Mouse (Mus musculus): ENCODE data around the gene Klhl36. TPM values are rescaled to one million over a fixed set of nuclear protein-coding genes. Genes with fewer than 3 reads are reported as not detected.

Gene Klhl36
- total and polyA plus RNA-seq, 2 experiments, result 5.2 to 11.3 TPM

DNA sequence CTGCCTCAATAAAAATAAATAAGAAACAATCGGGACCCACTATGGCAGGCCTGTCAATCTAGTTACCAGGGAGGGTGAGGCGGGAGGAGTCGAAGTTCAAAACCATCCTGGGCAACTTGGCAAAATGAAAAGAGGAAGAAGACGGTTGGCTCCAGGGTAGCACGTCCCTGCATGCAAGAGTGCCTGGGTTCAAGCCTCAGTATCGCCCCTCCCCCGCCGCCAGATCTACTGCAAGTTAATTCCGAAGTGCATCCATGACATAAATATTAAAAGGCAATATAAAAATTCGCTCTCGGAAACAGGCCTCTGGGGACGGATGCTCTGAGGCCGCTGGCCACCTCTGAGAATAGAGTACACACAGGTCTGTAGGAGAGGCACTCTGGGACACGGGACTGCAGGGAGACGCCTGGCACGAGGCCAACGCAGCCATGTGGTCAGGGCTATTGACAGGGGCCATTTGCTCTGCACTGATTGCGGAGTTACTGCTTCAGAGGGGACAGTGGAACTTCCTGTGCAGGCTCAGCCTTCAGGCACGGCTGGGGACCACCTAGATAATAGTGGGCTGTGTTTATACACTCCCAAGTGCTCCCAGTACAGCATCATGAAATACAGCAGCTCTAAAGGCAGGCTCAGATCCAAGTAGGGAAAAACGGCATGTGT, 30.6 kb upstream of the Klhl36 start:
- Histone ChIP-seq H3K27me3 (ENCODE audit: control insufficient read depth, insufficient read depth, low read length) (no peaks in the 10 kb centered on the region), H3K9ac (ENCODE audit: low read depth, low read length) (no peak overlapping the region), H3K36me3 (ENCODE audit: control insufficient read depth, insufficient read depth, low read length) (no peaks in the 10 kb centered on the region), H3K4me1 (ENCODE audit: control insufficient read depth, insufficient read depth, low read length) (peaks cover 22% of the 10 kb centered on the region), H3K27ac (replicated peaks; ENCODE audit: insufficient read depth, low read depth, low read length) (no peak overlapping the region), H3K79me2 (ENCODE audit: control insufficient read depth, insufficient read depth, low read length) (no peaks in the 10 kb centered on the region; the same call in 1 of the 2 replicates), H3K4me3 (ENCODE audit: insufficient read depth, low read depth, low read length) (no peak overlapping the region)
- WGBS, result 25% methylated on average over 20 of the region's 20 CpGs
- TF ChIP-seq POLR2A (IDR thresholded peaks at IDR 0.05; ENCODE audit: extremely low read depth, insufficient read depth, low read length) (no peak), CTCF (IDR thresholded peaks at IDR 0.05; ENCODE audit: low read depth, low read length) (no peak)
- DNase-seq (ENCODE audit: extremely low read depth, low read depth, low spot score), result peak; percentile 47

DNA sequence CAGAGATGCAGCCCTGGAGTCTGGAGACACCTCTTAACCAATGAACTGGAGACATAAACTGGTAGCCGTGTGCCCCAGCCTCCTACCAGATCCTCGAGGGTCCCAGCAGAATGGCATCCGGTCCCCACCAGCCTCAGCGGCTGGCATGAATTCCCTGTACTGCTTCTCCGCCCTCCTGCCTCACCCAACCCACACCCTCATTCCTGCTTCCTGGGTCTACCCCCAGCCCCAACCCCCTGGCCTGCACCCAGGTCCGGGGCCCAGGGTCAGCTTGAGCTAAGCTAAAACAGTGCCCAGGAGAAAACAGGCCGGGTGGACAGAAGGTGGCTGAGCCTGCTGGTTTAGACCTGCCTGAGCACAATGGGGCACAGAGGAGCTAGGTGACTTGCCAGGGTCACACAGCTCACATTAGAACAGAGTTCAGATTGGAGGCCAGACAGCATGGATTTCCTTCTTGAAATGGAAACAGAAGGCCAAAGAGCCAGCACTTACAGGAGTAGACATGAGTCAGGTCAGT, 29.9 kb upstream of the Klhl36 start:
- Histone ChIP-seq H3K27ac (replicated peaks; ENCODE audit: insufficient read depth, low read depth, low read length) (no peak overlapping the region), H3K9ac (ENCODE audit: low read depth, low read length) (no peak overlapping the region), H3K4me3 (ENCODE audit: insufficient read depth, low read depth, low read length) (no peak overlapping the region), H3K36me3 (ENCODE audit: control insufficient read depth, insufficient read depth, low read length) (no peaks in the 10 kb centered on the region), H3K79me2 (ENCODE audit: control insufficient read depth, insufficient read depth, low read length) (no peaks in the 10 kb centered on the region; the same call in 1 of the 2 replicates), H3K4me1 (ENCODE audit: control insufficient read depth, insufficient read depth, low read length) (peaks cover 26% of the 10 kb centered on the region), H3K27me3 (ENCODE audit: control insufficient read depth, insufficient read depth, low read length) (no peaks in the 10 kb centered on the region)
- TF ChIP-seq CTCF (IDR thresholded peaks at IDR 0.05; ENCODE audit: low read depth, low read length), result no peak
- no peak for TF ChIP-seq POLR2A (IDR thresholded peaks at IDR 0.05; ENCODE audit: extremely low read depth, insufficient read depth, low read length)
- 64% methylated on average over 7 of the region's 7 CpGs for WGBS
- DNase-seq (ENCODE audit: extremely low read depth, low read depth, low spot score), result no peak

DNA sequence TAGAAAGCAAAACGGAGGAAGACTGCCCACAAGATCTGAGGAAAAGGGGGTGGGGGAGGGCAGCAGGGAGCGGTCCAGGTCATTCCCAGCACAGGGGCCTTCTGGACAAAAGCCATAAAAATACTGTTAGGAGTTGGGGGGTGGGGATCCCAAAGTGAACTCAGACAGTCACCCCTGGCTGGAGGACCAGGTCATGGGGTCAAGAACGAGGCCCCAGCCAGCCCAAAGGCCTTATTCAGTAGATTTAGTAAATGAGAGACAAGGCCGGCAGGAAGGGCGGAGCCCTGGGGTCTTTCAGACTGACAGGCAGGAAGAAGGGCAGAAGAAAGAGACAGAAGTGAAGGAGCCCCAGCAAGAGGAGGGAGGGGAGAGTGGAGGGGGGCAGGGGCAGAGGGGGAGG, 29.1 kb upstream of the Klhl36 start:
- no peaks in the 10 kb centered on the region; the same call in 1 of the 2 replicates for H3K79me2 ChIP-seq (ENCODE audit: control insufficient read depth, insufficient read depth, low read length)
- 84% methylated on average over 5 of the region's 5 CpGs for WGBS
- DNase-seq (ENCODE audit: extremely low read depth, low read depth, low spot score), result no peak
- H3K9ac ChIP-seq (ENCODE audit: low read depth, low read length), result no peak overlapping the region
- TF ChIP-seq POLR2A (IDR thresholded peaks at IDR 0.05; ENCODE audit: extremely low read depth, insufficient read depth, low read length) (no peak), CTCF (IDR thresholded peaks at IDR 0.05; ENCODE audit: low read depth, low read length) (no peak)
- no peaks in the 10 kb centered on the region for H3K27me3 ChIP-seq (ENCODE audit: control insufficient read depth, insufficient read depth, low read length)
- no peak overlapping the region for H3K4me3 ChIP-seq (ENCODE audit: insufficient read depth, low read depth, low read length)
- no peak overlapping the region for H3K27ac ChIP-seq (replicated peaks; ENCODE audit: insufficient read depth, low read depth, low read length)
- H3K36me3 ChIP-seq (ENCODE audit: control insufficient read depth, insufficient read depth, low read length), result no peaks in the 10 kb centered on the region
- peaks cover 21% of the 10 kb centered on the region for H3K4me1 ChIP-seq (ENCODE audit: control insufficient read depth, insufficient read depth, low read length)

DNA sequence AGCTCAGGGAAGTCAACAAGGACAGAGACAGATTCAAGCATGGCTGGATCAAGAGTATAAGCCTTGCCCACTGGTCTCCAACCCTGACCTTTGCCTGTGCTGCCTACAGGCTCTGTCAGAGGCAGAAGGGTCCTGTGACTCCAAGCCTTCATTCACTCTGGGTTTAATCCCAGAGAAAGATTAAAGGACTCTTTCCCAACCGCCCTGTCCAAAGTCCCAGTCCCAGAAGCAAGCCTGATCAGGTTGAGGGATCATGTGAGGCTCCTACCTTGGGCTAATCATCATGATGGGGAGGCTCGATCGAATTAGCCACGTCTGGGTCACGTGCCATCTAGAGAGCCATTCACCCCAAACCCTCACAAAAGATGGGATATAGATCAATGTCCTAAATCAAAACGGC, 27.4 kb upstream of the Klhl36 start:
- no peak overlapping the region for H3K4me3 ChIP-seq (ENCODE audit: insufficient read depth, low read depth, low read length)
- H3K27ac ChIP-seq (replicated peaks; ENCODE audit: insufficient read depth, low read depth, low read length), result no peak overlapping the region
- TF ChIP-seq POLR2A (IDR thresholded peaks at IDR 0.05; ENCODE audit: extremely low read depth, insufficient read depth, low read length) (no peak), CTCF (IDR thresholded peaks at IDR 0.05; ENCODE audit: low read depth, low read length) (no peak)
- H3K4me1 ChIP-seq (ENCODE audit: control insufficient read depth, insufficient read depth, low read length), result peaks cover 15% of the 10 kb centered on the region
- peak; percentile 73 for DNase-seq (ENCODE audit: extremely low read depth, low read depth, low spot score)
- 68% methylated on average over 6 of the region's 6 CpGs for WGBS
- H3K9ac ChIP-seq (ENCODE audit: low read depth, low read length), result no peak overlapping the region
- no peaks in the 10 kb centered on the region; the same call in 1 of the 2 replicates for H3K79me2 ChIP-seq (ENCODE audit: control insufficient read depth, insufficient read depth, low read length)
- H3K36me3 ChIP-seq (ENCODE audit: control insufficient read depth, insufficient read depth, low read length), result no peaks in the 10 kb centered on the region
- H3K27me3 ChIP-seq (ENCODE audit: control insufficient read depth, insufficient read depth, low read length), result no peaks in the 10 kb centered on the region

DNA sequence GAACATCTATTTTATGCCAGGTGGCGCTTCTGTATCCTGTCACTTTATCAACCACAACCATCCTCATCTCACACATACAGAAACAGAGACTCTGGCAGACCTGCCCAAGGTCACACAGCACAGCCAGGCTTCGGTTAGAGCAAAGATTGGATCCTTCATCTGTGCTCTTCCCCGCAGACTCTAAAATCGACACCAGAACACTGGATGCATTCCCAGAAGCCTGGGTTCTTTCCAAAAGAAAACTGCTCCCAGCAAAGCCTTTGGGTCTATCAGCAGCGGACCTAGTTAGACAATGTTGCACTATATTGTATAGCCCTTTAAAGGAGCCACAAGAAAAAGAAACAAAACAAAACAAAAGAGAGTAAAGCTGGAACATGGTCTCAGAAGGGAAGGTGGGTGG, 26.8 kb upstream of the Klhl36 start:
- Histone ChIP-seq H3K79me2 (ENCODE audit: control insufficient read depth, insufficient read depth, low read length) (no peaks in the 10 kb centered on the region; the same call in 1 of the 2 replicates), H3K27me3 (ENCODE audit: control insufficient read depth, insufficient read depth, low read length) (no peaks in the 10 kb centered on the region), H3K36me3 (ENCODE audit: control insufficient read depth, insufficient read depth, low read length) (no peaks in the 10 kb centered on the region), H3K27ac (replicated peaks; ENCODE audit: insufficient read depth, low read depth, low read length) (no peak overlapping the region), H3K4me1 (ENCODE audit: control insufficient read depth, insufficient read depth, low read length) (peaks cover 15% of the 10 kb centered on the region), H3K4me3 (ENCODE audit: insufficient read depth, low read depth, low read length) (no peak overlapping the region), H3K9ac (ENCODE audit: low read depth, low read length) (no peak overlapping the region)
- peak; percentile 46 for DNase-seq (ENCODE audit: extremely low read depth, low read depth, low spot score)
- no peak for TF ChIP-seq POLR2A (IDR thresholded peaks at IDR 0.05; ENCODE audit: extremely low read depth, insufficient read depth, low read length)
- TF ChIP-seq CTCF (IDR thresholded peaks at IDR 0.05; ENCODE audit: low read depth, low read length), result no peak
- WGBS, result 64% methylated on average over 5 of the region's 5 CpGs

DNA sequence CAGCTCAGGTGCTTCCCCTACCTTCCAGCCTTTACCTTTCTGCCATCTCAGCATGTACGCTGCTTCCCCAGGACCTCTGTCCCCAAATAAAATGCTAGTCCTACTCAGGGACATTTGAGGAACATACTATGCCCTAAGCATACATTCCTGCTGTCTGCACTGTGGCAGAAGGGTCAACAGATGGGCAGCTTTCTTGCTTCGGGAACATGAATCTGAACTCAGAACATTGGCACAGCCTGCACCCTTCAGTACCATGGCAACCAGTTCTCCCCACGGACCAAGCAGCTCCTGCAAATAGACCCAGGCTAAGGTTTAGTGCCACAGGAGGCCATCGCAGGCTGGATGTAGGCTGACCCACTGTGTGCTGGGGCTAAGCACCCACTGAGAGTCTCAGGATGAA, 25.2 kb upstream of the Klhl36 start:
- 82% methylated on average over 4 of the region's 4 CpGs for WGBS
- Histone ChIP-seq H3K4me3 (ENCODE audit: insufficient read depth, low read depth, low read length) (no peak overlapping the region), H3K27ac (replicated peaks; ENCODE audit: insufficient read depth, low read depth, low read length) (no peak overlapping the region), H3K27me3 (ENCODE audit: control insufficient read depth, insufficient read depth, low read length) (no peaks in the 10 kb centered on the region), H3K79me2 (ENCODE audit: control insufficient read depth, insufficient read depth, low read length) (no peaks in the 10 kb centered on the region; the same call in 1 of the 2 replicates), H3K36me3 (ENCODE audit: control insufficient read depth, insufficient read depth, low read length) (no peaks in the 10 kb centered on the region), H3K4me1 (ENCODE audit: control insufficient read depth, insufficient read depth, low read length) (peaks cover 12% of the 10 kb centered on the region), H3K9ac (ENCODE audit: low read depth, low read length) (no peak overlapping the region)
- TF ChIP-seq CTCF (IDR thresholded peaks at IDR 0.05; ENCODE audit: low read depth, low read length), result no peak
- no peak for TF ChIP-seq POLR2A (IDR thresholded peaks at IDR 0.05; ENCODE audit: extremely low read depth, insufficient read depth, low read length)
- no peak for DNase-seq (ENCODE audit: extremely low read depth, low read depth, low spot score)

Data from liver, adult 2 months (tissue).